Mouse (Mus musculus): ENCODE results near the gene Arhgap45. TPM values are rescaled to one million over a fixed set of nuclear protein-coding genes. Genes with fewer than 3 reads are reported as not detected.

Arhgap45 gene
- polyA plus RNA-seq, 1 experiment: 3.1 TPM

GRCm38 (mm10) chr10:80020191-80020590 lies 3.7 kb downstream of the Arhgap45 start:
- no peak for TF ChIP-seq CTCF (IDR thresholded peaks at IDR 0.05; ENCODE audit: borderline replicate concordance, insufficient read depth, low read length)
- TF ChIP-seq POLR2A (IDR thresholded peaks at IDR 0.05; ENCODE audit: low read depth, low read length): no peak
- Histone ChIP-seq H3K4me3 (ENCODE audit: insufficient read depth, low read length) (no peak overlapping the region), H3K4me1 (ENCODE audit: control insufficient read depth, insufficient read depth, low read length) (peaks cover 8% of the 10 kb centered on the region), H3K27ac (ENCODE audit: insufficient read depth, low read length) (no peak overlapping the region)

DNA sequence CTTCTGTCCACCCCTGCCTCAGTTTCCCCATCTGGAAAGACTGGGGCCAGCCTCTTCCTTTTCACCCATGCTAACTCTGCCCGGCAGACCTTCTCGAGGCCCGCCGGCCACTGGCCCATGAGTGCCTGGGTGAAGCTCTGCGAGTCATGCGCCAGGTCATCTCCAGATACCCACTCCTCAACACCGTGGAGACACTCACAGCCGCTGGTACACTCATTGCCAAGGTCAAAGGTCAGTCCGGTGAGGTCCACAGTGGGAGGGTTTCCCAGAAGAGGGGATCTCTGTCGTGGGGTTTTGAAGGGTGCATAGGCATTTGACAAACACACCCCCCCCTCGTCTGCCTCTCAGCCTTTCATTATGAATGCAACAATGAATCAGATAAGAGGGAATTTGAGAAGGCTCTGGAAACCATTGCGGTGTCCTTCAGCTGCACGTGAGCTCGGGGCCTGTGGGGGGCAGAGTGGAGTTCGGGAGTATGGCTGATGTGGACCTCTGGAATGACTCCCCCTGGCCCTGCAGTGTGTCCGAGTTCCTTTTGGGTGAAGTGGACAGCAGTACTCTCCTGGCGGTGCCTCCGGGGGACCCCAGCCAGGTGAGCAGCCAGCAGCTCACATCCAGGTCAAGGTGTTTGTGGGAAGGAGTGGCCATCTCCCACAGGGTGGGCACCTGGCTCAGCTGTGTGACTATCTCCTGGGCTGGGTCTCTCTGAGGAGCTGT lies 4.3 kb downstream of the Arhgap45 start:
- no peak overlapping the region for H3K4me3 ChIP-seq (ENCODE audit: insufficient read depth, low read length)

GRCm38 (mm10) chr10:80021320-80021641 lies 4.8 kb downstream of the Arhgap45 start:
- peaks cover 8% of the 10 kb centered on the region for H3K4me1 ChIP-seq (ENCODE audit: control insufficient read depth, insufficient read depth, low read length)
- no peak overlapping the region for H3K4me3 ChIP-seq (ENCODE audit: insufficient read depth, low read length)
- H3K27ac ChIP-seq (ENCODE audit: insufficient read depth, low read length): no peak overlapping the region
- TF ChIP-seq CTCF (IDR thresholded peaks at IDR 0.05; ENCODE audit: borderline replicate concordance, insufficient read depth, low read length): no peak
- no peak for TF ChIP-seq POLR2A (IDR thresholded peaks at IDR 0.05; ENCODE audit: low read depth, low read length)

More for the DNA sequence above, 4.3 kb downstream of the Arhgap45 start:
- Histone ChIP-seq H3K27ac (ENCODE audit: insufficient read depth, low read length) (no peak overlapping the region), H3K4me1 (ENCODE audit: control insufficient read depth, insufficient read depth, low read length) (peaks cover 8% of the 10 kb centered on the region)
- TF ChIP-seq POLR2A (IDR thresholded peaks at IDR 0.05; ENCODE audit: low read depth, low read length) (no peak), CTCF (IDR thresholded peaks at IDR 0.05; ENCODE audit: borderline replicate concordance, insufficient read depth, low read length) (no peak)

DNA sequence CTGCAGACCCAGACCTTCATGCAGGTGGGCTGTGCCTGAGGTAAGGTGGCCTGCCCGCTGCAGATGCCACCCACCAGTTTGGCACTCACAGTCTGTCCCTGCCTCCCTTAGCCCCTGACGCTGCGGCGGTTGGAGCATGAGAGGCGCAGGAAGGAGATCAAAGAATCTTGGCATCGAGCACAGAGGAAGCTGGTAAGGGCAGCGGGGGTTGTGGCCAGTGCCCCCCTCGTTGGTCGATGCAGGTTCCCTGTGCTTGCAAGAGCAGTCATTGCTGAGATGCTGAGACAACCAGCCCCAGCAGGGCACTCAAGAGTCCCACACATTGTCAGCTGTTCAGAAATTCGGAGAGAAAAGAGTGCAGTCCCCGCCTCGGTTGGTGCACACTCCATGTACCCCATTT lies 5.7 kb downstream of the Arhgap45 start:
- no peak overlapping the region for H3K27ac ChIP-seq (ENCODE audit: insufficient read depth, low read length)

GRCm38 (mm10) chr10:80022806-80023205 lies 6.4 kb downstream of the Arhgap45 start:
- no peak overlapping the region for H3K4me3 ChIP-seq (ENCODE audit: insufficient read depth, low read length)
- no peak overlapping the region for H3K27ac ChIP-seq (ENCODE audit: insufficient read depth, low read length)
- TF ChIP-seq POLR2A (IDR thresholded peaks at IDR 0.05; ENCODE audit: low read depth, low read length) (no peak), CTCF (IDR thresholded peaks at IDR 0.05; ENCODE audit: borderline replicate concordance, insufficient read depth, low read length) (no peak)
- peaks cover 8% of the 10 kb centered on the region for H3K4me1 ChIP-seq (ENCODE audit: control insufficient read depth, insufficient read depth, low read length)

More for the DNA sequence above, 5.7 kb downstream of the Arhgap45 start:
- no peak for TF ChIP-seq CTCF (IDR thresholded peaks at IDR 0.05; ENCODE audit: borderline replicate concordance, insufficient read depth, low read length)
- no peak for TF ChIP-seq POLR2A (IDR thresholded peaks at IDR 0.05; ENCODE audit: low read depth, low read length)
- peaks cover 8% of the 10 kb centered on the region for H3K4me1 ChIP-seq (ENCODE audit: control insufficient read depth, insufficient read depth, low read length)
- H3K4me3 ChIP-seq (ENCODE audit: insufficient read depth, low read length): no peak overlapping the region

DNA sequence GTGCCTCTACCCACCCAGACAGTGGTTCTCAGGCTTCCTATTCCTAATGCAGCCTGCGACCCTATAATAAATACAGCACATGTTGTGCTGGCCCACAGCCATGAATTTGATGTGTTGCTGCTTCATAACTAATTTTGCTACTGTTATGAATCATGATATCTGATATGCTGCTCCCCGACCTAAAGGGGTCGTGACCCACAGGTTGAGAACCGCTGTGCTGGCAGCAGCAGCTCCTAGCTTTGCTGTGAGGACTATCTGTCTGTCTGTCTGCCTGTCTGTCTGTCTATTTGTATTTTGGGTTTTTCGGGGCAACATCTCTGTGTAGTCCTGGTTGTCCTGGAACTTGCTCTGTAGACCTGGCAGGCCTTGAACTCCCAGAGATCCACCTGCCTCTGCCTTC lies 7.3 kb downstream of the Arhgap45 start:
- Histone ChIP-seq H3K4me1 (ENCODE audit: control insufficient read depth, insufficient read depth, low read length) (peaks cover 8% of the 10 kb centered on the region), H3K4me3 (ENCODE audit: insufficient read depth, low read length) (no peak overlapping the region), H3K27ac (ENCODE audit: insufficient read depth, low read length) (no peak overlapping the region)
- TF ChIP-seq CTCF (IDR thresholded peaks at IDR 0.05; ENCODE audit: borderline replicate concordance, insufficient read depth, low read length) (no peak), POLR2A (IDR thresholded peaks at IDR 0.05; ENCODE audit: low read depth, low read length) (no peak)

DNA sequence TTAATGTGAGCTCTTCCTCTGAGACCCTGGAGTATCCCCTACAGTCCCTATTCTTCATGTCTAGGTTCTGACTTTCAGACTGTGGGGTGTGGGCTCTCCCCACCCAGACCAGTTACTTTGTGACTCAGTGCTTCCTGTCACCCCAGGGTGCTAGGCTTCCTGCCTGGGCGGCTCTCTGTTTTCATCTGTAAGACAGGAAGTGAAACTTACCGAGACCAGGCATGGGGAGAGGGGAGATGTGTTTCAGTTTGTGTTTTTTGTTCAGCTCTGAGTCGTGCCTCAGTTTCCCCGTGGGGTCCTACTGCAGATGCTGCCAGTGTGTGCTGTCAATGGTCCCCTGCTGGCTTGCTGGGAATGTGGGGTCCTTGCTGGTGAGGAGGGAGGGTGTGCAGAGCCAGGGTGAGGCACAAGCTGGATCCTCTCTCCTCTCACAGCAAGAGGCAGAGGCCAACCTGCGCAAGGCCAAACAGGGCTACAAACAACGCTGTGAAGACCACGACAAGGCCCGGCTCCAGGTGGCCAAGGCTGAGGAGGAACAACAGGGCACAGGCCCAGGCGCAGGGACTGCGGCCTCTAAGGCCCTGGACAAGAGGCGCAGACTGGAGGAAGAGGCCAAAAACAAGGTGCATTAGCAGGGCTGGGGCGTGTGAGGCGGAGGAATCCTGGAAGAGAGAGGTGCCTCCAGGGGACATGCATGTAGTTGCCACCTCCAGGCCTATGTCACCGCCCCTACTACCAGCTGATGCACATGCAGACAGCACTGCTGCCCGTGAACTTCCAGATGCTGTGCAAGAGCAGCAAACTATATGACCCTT lies 8.0 kb downstream of the Arhgap45 start:
- no peak for TF ChIP-seq CTCF (IDR thresholded peaks at IDR 0.05; ENCODE audit: borderline replicate concordance, insufficient read depth, low read length)
- TF ChIP-seq POLR2A (IDR thresholded peaks at IDR 0.05; ENCODE audit: low read depth, low read length): no peak
- H3K4me1 ChIP-seq (ENCODE audit: control insufficient read depth, insufficient read depth, low read length): peaks cover 8% of the 10 kb centered on the region
- no peak overlapping the region for H3K4me3 ChIP-seq (ENCODE audit: insufficient read depth, low read length)
- no peak overlapping the region for H3K27ac ChIP-seq (ENCODE audit: insufficient read depth, low read length)

GRCm38 (mm10) chr10:80025044-80025347 lies 8.5 kb downstream of the Arhgap45 start:
- no peak for TF ChIP-seq POLR2A (IDR thresholded peaks at IDR 0.05; ENCODE audit: low read depth, low read length)
- no peak overlapping the region for H3K27ac ChIP-seq (ENCODE audit: insufficient read depth, low read length)
- no peak overlapping the region for H3K4me3 ChIP-seq (ENCODE audit: insufficient read depth, low read length)
- peaks cover 8% of the 10 kb centered on the region for H3K4me1 ChIP-seq (ENCODE audit: control insufficient read depth, insufficient read depth, low read length)

DNA sequence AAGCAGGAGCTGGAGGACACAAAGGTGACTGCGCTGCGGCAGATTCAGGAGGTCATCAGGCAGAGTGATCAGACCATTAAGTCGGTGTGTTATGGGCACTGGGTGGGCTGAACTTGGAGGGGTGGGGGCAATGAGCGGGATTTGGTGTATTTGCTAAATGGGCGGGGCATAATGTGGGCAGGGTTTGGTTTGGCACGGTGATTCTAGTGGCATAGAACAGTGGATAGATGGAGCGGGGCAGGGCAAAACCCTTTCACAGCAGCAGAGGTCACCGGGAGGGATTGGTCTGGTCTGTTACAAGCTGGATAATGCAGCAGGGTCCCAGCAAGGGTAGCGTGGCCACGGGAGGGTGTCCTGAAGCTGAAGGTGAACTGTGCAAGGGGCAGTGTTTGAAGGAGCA lies 9.0 kb downstream of the Arhgap45 start:
- no peak overlapping the region for H3K4me3 ChIP-seq (ENCODE audit: insufficient read depth, low read length)
- no peak overlapping the region for H3K27ac ChIP-seq (ENCODE audit: insufficient read depth, low read length)
- TF ChIP-seq POLR2A (IDR thresholded peaks at IDR 0.05; ENCODE audit: low read depth, low read length) (no peak), CTCF (IDR thresholded peaks at IDR 0.05; ENCODE audit: borderline replicate concordance, insufficient read depth, low read length) (no peak)
- H3K4me1 ChIP-seq (ENCODE audit: control insufficient read depth, insufficient read depth, low read length): peaks cover 8% of the 10 kb centered on the region

DNA sequence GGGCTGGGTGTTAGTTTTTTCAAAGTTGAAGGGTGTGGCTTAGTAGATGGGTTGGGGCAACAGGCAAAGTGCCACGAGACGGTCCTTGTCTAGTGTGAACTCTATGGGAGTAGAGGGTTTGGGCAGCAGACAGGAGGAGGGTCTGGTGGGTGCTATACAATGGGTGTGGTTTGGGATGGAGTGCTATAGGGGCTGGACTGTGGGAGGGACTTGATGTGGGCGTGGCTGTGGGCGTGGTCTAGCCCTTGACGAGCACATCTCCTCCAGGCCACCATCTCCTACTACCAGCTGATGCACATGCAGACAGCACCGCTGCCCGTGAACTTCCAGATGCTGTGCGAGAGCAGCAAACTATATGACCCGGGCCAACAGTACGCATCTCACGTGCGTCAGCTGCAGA lies 9.4 kb downstream of the Arhgap45 start:
- no peak for TF ChIP-seq CTCF (IDR thresholded peaks at IDR 0.05; ENCODE audit: borderline replicate concordance, insufficient read depth, low read length)
- H3K4me3 ChIP-seq (ENCODE audit: insufficient read depth, low read length): no peak overlapping the region
- H3K27ac ChIP-seq (ENCODE audit: insufficient read depth, low read length): no peak overlapping the region
- H3K4me1 ChIP-seq (ENCODE audit: control insufficient read depth, insufficient read depth, low read length): peaks cover 8% of the 10 kb centered on the region

Measured in embryonic fibroblast, embryonic 13.5 days (primary cell).